Mouse (Mus musculus) embryonic facial prominence, embryonic 10.5 days (tissue): Measurements from ENCODE around the gene Plppr3. TPM values are rescaled to one million over a fixed set of nuclear protein-coding genes. Genes with fewer than 3 reads are reported as not detected.

ENCODE experiments used
- DNase-seq: peaks from one replicate; pipeline ENCODE4 v3.0.0-alpha.2; 2017; ENCODE audit warnings: low spot score
- H3K27ac ChIP-seq: fragments of 300-500 bp; sonication (generic); replicated peaks from 2 replicates; pipeline ENCODE4 v1.5.1; 2016; ENCODE audit warnings: mild to moderate bottlenecking
- H3K27me3 ChIP-seq: fragments of 300-500 bp; sonication (generic); replicated peaks from 2 replicates; pipeline ENCODE4 v1.6.1; 2016; ENCODE audit warnings: low read depth, mild to moderate bottlenecking; ENCODE audit not compliant: poor library complexity, severe bottlenecking
- H3K36me3 ChIP-seq: fragments of 300-500 bp; sonication (generic); replicated peaks from 2 replicates; pipeline ENCODE4 v1.6.1; 2016; ENCODE audit warnings: mild to moderate bottlenecking, moderate library complexity
- H3K4me1 ChIP-seq: fragments of 300-500 bp; sonication (generic); 2 replicates; pipeline ENCODE4 v1.6.1; 2016
- H3K4me3 ChIP-seq: fragments of 300-500 bp; sonication (generic); 2 replicates; pipeline ENCODE4 v1.5.1; 2016; ENCODE audit warnings: mild to moderate bottlenecking, moderate library complexity
- H3K9me3 ChIP-seq: fragments of 300-500 bp; sonication (generic); 2 replicates; pipeline ENCODE4 v1.6.1; 2016; ENCODE audit warnings: mild to moderate bottlenecking
- WGBS: fragments of 180-500 bp; shearing (Covaris S2); methylation state at CpG from one replicate; pipeline ENCODE4 v1.1.7; 2016; 5-methylcytosine and 5-hydroxymethylcytosine counted together
- polyA plus RNA-seq: library from polyadenylated mRNA; unstranded; fragments of >200 nt; fragmentation: Nextera tagmentation; extraction: Ambion mirVana; gene quantifications from 2 replicates; pipeline ENCODE4 v1.2.1, GENCODE M21; 2016

Gene Plppr3
- polyA plus RNA-seq, 1 experiment from 2014 or later: 139 TPM

DNA sequence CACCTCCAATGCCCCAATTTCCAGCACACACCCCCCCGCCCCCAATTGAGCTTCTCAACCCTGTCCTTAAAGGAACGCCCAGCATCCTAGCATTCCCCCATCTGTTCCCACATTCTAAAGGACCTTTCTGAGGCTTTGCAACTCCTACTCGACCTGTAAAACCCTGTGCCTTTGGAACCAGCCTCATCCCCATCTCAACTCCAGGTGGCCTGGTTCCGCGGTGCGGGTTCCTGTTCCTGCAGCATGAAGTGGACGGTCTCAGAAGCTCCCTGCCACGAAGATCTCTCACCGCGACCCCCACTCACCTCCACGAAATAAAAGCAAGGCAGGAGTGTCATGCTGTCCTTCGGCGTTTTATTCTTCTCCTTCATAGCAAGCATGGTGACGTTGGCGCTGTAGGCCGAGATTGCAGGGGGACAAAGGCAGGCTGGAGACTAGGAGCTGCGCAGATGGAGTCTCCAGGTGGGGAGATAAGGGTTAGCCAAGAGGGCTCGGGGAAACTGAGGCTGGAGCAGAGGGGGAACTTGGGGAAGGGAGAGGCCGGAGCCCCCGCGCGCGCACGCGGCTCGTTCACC is 632 bp downstream of the Plppr3 start:
- Histone ChIP-seq H3K27me3 (0 out of 2 replicates have a peak, but pooled peaks cover 4% of the 10 kb centered on the region), H3K4me3 (peak overlapping the region; percentile 91), H3K27ac (peak overlapping the region; percentile 98), H3K9me3 (no peaks in the 10 kb centered on the region), H3K36me3 (peaks cover 40% of the 10 kb centered on the region), H3K4me1 (peaks cover 48% of the 10 kb centered on the region)
- DNase-seq: no peak
- WGBS: 2% methylated on average over 26 of the region's 26 CpGs

DNA sequence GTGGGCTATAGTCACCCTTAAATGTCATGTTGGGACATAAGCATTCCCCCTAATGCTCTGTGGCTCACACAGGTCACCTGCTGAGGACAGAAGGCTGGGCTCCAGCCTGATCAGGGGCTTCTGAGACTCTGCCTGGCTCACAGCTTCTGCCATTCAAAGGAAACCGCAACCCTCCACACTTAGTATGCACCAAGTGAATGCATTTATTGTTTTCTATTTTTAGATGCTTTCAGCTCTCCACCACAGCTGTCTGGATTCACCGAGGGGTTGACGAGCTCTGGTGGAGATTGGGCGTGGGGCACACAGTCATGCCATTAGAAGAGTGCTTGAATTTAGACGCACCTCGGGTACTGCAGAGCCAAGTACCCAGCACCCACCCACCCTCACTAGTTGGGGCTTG is 1.1 kb downstream of the Plppr3 start:
- H3K4me1 ChIP-seq: peaks cover 48% of the 10 kb centered on the region
- 0 out of 2 replicates have a peak, but pooled peaks cover under 1% of the 10 kb centered on the region for H3K27me3 ChIP-seq
- no peak for DNase-seq
- WGBS: 15% methylated on average over 6 of the region's 6 CpGs
- H3K9me3 ChIP-seq: no peaks in the 10 kb centered on the region
- peaks cover 44% of the 10 kb centered on the region for H3K36me3 ChIP-seq
- peak overlapping the region; percentile 98 for H3K27ac ChIP-seq
- H3K4me3 ChIP-seq: peak overlapping the region; percentile 91

DNA sequence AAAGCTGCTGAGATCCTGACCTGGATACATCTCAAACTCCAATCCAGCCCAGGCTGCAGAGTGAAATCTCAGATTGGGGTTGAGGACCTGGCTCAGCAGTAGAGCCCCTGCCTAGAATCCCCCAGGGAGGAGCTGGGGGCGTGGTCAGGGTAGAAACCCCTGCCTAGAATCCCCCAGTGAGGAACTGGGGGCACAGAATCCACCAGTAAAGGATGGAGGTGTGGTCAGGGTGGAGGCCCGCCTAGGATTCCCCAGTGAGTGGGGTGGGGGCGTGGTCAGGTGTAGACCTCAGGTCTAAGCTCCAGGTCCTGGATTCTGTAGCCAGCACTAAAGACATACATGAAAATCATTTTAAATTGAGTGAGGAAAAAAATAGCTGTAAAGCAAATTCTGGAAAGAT is 1.6 kb downstream of the Plppr3 start:
- H3K4me3 ChIP-seq: peak overlapping the region; percentile 91
- 46% methylated on average over 3 of the region's 3 CpGs for WGBS
- H3K9me3 ChIP-seq: no peaks in the 10 kb centered on the region
- peaks cover 46% of the 10 kb centered on the region for H3K36me3 ChIP-seq
- H3K27me3 ChIP-seq: no peaks in the 10 kb centered on the region
- peak overlapping the region; percentile 98 for H3K27ac ChIP-seq
- peak; percentile 43 for DNase-seq
- H3K4me1 ChIP-seq: peaks cover 46% of the 10 kb centered on the region

DNA sequence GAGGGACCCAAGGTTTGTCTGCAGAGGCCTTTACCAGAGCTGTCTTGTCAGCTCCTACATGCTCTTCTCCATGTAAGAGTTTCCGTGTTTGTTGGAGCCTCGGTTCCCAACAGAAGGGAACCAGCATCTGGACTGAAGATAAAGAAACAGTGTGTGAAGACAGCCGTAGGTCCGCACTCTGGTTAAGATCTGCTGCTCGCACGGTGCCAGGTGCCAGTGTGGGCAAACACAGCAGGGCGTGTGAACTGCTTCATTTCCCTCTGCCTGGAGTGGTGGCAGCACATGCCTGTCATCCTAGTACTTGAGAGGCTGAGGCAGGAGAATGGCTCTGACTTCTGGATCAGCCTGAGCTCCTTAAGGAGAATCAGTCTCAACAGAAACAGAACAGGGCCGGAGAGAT is 2.6 kb downstream of the Plppr3 start:
- 94% methylated on average over 8 of the region's 8 CpGs for WGBS
- Histone ChIP-seq H3K36me3 (peaks cover 55% of the 10 kb centered on the region), H3K27ac (no peak overlapping the region), H3K27me3 (no peaks in the 10 kb centered on the region), H3K4me3 (peak overlapping the region; percentile 91), H3K4me1 (peaks cover 41% of the 10 kb centered on the region), H3K9me3 (no peaks in the 10 kb centered on the region)
- DNase-seq: no peak

DNA sequence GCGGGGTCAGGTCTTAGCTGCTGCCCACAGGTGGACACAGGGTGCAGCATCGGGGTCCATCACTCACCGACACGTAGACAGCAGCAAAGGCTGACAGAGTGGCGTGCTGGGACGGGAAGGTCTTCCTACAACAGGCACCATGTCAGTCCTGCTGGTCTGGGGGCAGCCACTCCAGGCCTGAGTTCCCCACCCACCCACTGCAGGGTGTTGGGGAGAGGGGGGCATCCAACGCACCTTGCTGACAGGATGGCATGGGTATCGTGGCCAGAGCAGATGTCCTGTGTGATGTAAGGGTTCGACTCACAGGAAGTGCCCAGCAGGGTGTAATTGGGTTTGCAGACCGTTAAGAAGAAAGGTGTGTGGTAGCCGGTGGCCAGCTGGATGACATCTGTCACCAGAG is 7.8 kb downstream of the Plppr3 start:
- 85% methylated on average over 11 of the region's 11 CpGs for WGBS
- peaks cover 94% of the 10 kb centered on the region for H3K36me3 ChIP-seq
- DNase-seq: no peak
- H3K27me3 ChIP-seq: no peaks in the 10 kb centered on the region
- H3K4me1 ChIP-seq: 0 out of 2 replicates have a peak, but pooled peaks cover 20% of the 10 kb centered on the region
- no peaks in the 10 kb centered on the region for H3K9me3 ChIP-seq
- H3K4me3 ChIP-seq: peak overlapping the region; percentile 25; the same call in 1 of the 2 replicates
- H3K27ac ChIP-seq: no peak overlapping the region

DNA sequence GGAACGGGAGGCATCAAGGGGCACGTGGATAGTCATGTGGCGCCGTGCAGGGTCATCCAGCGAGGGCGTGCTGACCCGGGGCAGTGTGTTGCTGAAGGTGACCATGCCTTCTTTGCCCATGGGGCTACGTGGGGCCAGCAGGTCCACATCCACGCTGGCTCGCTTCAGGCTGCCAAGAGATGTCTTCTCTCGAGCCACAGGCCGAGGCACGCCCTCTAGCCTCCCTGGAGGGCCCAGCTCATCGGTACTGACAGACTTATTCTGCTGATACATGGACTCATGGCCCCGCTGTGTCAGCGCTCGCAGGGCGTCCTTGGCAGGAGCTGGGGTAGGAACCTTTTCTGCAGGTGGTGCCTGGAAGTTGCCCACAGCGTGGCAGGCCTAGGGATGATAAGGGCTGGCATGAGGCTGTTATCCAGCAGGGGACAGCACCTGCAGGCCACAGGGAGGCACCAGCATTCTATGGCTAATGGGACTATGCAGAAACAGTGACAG is 8.6 kb downstream of the Plppr3 start:
- Histone ChIP-seq H3K4me1 (0 out of 2 replicates have a peak, but pooled peaks cover 20% of the 10 kb centered on the region), H3K4me3 (peak overlapping the region; percentile 25), H3K27me3 (no peaks in the 10 kb centered on the region), H3K36me3 (peaks cover 94% of the 10 kb centered on the region), H3K9me3 (no peaks in the 10 kb centered on the region), H3K27ac (no peak overlapping the region)
- 78% methylated on average over 19 of the region's 19 CpGs for WGBS
- no peak for DNase-seq

DNA sequence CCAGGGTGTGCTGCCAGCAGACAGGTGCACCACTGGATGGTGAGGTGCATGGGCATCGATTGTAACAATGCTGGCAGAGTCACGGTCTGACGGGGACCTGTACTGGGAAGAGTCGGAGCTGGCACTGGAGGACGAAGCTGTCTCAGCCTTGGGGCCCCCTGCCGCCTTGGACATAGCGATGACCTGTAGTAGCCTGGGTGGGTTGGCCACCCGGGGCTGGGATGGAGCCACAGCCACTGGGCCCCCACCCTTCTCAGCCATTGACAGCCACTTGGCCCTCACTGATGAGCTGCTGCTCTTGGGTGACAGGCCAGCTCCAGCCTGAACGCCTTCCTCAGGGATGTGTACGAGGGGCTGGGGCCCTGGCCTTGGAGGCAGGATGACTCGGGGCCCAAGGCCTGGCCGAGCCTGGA is 9.2 kb downstream of the Plppr3 start:
- H3K27ac ChIP-seq: no peak overlapping the region
- peak overlapping the region; percentile 25; the same call in 1 of the 2 replicates for H3K4me3 ChIP-seq
- no peak for DNase-seq
- H3K4me1 ChIP-seq: peaks cover 25% of the 10 kb centered on the region; the same call in 1 of the 2 replicates
- no peaks in the 10 kb centered on the region for H3K27me3 ChIP-seq
- H3K36me3 ChIP-seq: peaks cover 95% of the 10 kb centered on the region
- no peaks in the 10 kb centered on the region for H3K9me3 ChIP-seq
- WGBS: 71% methylated on average over 12 of the region's 12 CpGs

DNA sequence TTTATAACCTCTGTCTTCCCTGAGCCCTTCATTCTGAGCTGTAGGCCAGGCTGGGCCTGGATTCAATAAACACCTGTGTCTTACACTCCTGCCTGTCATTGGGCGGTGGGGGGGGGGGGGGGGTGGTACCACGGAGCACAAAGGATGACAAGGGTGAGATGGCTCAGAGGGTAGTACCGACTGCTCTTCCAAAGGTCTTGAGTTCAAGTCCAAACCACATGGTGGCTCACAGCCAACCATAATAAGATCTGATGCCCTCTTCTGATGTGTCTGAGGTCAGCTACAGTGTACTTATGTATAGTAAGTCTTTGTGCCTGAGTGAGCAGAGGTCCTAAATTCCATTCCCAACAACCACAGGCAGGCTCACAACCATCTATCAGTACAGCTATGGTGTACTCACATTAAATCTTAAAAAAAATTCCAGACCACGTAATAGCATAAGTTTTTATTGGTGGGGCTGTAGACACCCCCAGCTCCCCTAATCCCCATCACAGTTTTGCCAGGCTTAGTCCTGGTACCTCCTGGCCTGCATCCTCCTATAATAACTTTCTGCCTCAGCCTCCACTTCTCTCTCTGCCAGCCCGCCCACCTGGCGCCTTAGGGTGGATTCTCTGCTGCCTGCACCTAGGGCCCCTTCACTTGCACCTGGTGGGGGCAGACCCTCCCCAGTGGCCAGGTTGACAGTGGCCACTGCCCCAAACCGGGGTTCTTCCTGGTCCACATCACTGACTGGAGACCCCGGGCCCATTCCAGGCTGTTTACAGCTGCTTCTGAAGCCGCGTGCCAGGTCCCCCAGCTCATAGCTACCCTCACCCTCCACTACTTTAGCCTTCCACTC is 9.9 kb downstream of the Plppr3 start:
- H3K27me3 ChIP-seq: no peaks in the 10 kb centered on the region
- DNase-seq: peak; percentile 53
- no peaks in the 10 kb centered on the region for H3K9me3 ChIP-seq
- 59% methylated on average over 10 of the region's 10 CpGs for WGBS
- peaks cover 95% of the 10 kb centered on the region for H3K36me3 ChIP-seq
- H3K27ac ChIP-seq: no peak overlapping the region
- peaks cover 25% of the 10 kb centered on the region; the same call in 1 of the 2 replicates for H3K4me1 ChIP-seq
- H3K4me3 ChIP-seq: peak overlapping the region; percentile 21; the same call in 1 of the 2 replicates

DNA sequence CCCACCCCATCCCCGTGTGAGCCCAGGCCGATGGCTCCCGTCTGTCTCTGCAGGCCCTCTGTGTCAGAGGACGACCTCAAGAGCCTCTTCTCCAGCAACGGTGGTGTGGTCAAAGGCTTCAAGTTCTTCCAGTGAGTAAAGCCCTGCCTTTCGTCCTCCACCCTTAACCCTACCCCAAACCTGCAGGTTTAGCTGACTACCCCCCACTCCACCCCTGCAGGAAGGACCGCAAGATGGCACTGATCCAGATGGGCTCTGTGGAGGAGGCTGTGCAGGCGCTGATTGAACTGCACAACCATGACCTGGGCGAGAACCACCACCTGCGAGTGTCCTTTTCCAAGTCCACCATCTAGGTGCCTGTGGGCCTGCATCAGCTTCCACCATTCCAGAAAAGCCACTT is 11.5 kb downstream of the Plppr3 start:
- peaks cover 36% of the 10 kb centered on the region for H3K4me1 ChIP-seq
- H3K4me3 ChIP-seq: no peak overlapping the region
- peaks cover 98% of the 10 kb centered on the region for H3K36me3 ChIP-seq
- H3K9me3 ChIP-seq: no peaks in the 10 kb centered on the region
- WGBS: 83% methylated on average over 10 of the region's 10 CpGs
- no peaks in the 10 kb centered on the region for H3K27me3 ChIP-seq
- no peak for DNase-seq
- H3K27ac ChIP-seq: no peak overlapping the region

DNA sequence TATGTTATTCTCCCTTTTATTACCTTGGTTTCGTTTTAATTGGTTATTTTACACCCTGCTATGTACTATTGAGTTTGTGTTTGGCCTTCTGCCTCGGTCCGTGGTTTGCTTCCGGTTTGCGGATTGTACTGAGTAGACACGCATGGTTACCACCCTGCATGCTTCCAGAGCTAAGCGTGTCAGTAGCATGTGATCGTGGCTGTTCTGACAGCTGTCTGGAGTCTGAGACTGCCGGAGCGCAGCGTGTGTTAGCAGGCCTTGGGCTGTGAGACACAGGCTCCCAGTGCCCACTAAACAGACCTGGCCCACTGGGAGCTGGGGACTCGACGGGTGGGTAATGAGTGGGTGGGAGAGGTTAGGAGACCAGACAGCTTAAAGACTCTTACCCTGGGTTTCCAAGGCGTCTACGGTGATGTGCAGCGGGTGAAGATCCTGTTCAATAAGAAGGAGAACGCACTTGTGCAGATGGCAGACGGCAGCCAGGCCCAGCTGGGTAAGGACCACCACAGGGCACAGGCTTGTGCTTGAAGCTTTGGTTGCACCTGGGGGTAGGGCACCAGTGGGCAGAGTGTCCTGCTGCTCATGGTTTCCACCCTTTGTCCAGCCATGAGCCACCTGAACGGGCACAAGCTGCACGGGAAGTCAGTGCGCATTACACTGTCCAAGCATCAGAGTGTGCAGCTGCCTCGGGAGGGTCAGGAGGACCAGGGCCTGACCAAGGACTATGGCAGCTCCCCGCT is 12.2 kb downstream of the Plppr3 start:
- H3K27ac ChIP-seq: no peak overlapping the region
- 94% methylated on average over 23 of the region's 23 CpGs for WGBS
- peaks cover 100% of the 10 kb centered on the region for H3K36me3 ChIP-seq
- no peaks in the 10 kb centered on the region for H3K27me3 ChIP-seq
- peak overlapping the region; percentile 19 for H3K4me3 ChIP-seq
- no peaks in the 10 kb centered on the region for H3K9me3 ChIP-seq
- DNase-seq: no peak
- H3K4me1 ChIP-seq: peaks cover 41% of the 10 kb centered on the region

DNA sequence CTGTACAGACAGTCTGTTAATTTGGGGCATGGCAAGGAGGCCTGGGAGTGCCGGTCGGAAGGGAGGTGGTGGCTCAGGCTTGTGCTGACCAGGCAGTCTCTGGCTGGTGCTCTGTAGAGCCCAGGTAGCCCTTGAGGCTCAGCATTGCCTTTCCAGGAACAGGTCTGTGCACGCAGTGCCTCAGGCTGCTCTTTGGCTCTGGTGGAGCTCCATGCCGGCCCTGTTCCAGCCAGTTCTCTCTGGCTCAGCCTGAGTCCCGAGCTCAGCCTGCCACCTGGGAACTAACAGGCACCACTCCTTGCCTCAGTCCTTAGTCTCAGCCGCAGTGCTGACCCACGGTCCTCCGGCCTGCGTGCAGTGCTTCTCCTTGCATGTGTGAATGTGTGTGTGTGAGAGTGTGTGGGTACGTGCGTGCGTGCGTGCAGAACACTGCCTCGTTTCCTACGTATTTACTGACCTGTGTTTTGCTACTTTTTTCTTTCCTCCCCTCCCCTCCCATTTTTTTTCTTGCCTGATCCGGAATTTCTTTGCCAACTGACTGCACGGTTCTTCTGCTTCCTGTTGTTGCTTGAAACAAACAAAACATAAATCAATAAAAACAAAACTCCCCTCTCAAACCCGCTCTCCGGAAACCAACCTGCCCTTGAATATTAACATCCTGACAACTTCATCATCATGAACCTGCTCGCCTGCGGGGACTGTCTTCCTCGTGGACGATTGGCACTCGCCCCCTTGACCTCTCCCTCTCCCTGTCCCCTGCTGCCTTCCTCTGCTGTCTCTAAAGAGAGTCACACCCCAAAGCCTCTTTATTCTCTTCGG is 13.0 kb downstream of the Plppr3 start:
- WGBS: 85% methylated on average over 25 of the region's 25 CpGs
- Histone ChIP-seq H3K36me3 (peaks cover 100% of the 10 kb centered on the region), H3K27ac (no peak overlapping the region), H3K4me1 (peaks cover 45% of the 10 kb centered on the region), H3K27me3 (no peaks in the 10 kb centered on the region), H3K4me3 (no peak overlapping the region), H3K9me3 (no peaks in the 10 kb centered on the region)
- peak; percentile 45 for DNase-seq
